Mouse (Mus musculus) lung, postnatal 0 days (tissue): Measurements from ENCODE around the gene Ntrk2. TPM values are rescaled to one million over a fixed set of nuclear protein-coding genes. Genes with fewer than 3 reads are reported as not detected.

Source experiments
- ATAC-seq: fragments of 200-750 bp; cut with Nextera tagmentation; 2 replicates; pipeline ENCODE4 v1.8.0; 2017; ENCODE audit warnings: moderate library complexity
- DNase-seq: peaks from one replicate; pipeline ENCODE4 v3.0.0-alpha.2; 2016; ENCODE audit warnings: low spot score
- H3K27ac ChIP-seq: fragments of 300-500 bp; sonication (generic); 2 replicates; pipeline ENCODE4 v1.5.1; 2014; ENCODE audit warnings: antibody characterized with exemption, mild to moderate bottlenecking, low read length, mixed read lengths
- H3K27me3 ChIP-seq: fragments of 300-500 bp; sonication (generic); replicated peaks from 2 replicates; pipeline ENCODE4 v1.6.1; 2014; ENCODE audit warnings: low read length, mixed read lengths; ENCODE audit not compliant: insufficient read depth
- H3K36me3 ChIP-seq: fragments of 300-500 bp; sonication (generic); 2 replicates; pipeline ENCODE4 v1.6.1; 2014; ENCODE audit warnings: low read length, mixed read lengths; ENCODE audit not compliant: insufficient read depth
- H3K4me1 ChIP-seq: fragments of 300-500 bp; sonication (generic); 2 replicates; pipeline ENCODE4 v1.6.1; 2014; ENCODE audit warnings: antibody characterized with exemption, low read depth, low read length, mixed read lengths; ENCODE audit not compliant: insufficient read depth
- H3K4me2 ChIP-seq: fragments of 300-500 bp; sonication (generic); replicated peaks from 2 replicates; pipeline ENCODE4 v1.6.1; 2014; ENCODE audit warnings: low read depth, mild to moderate bottlenecking, low read length, moderate library complexity, mixed read lengths
- H3K4me3 ChIP-seq: fragments of 300-500 bp; sonication (generic); 2 replicates; pipeline ENCODE4 v1.5.1; 2014; ENCODE audit warnings: low read depth, low read length
- H3K9ac ChIP-seq: fragments of 300-500 bp; sonication (generic); replicated peaks from 2 replicates; pipeline ENCODE4 v1.6.1; 2014; ENCODE audit warnings: low read depth, mild to moderate bottlenecking
- H3K9me3 ChIP-seq: fragments of 300-500 bp; sonication (generic); 2 replicates; pipeline ENCODE4 v1.6.1; 2016; ENCODE audit warnings: low read length, mixed read lengths
- CTCF ChIP-seq: IDR thresholded peaks from 2 replicates; pipeline ENCODE4 v1.5.1; 2016; ENCODE audit warnings: antibody characterized with exemption, mild to moderate bottlenecking
- EP300 ChIP-seq: IDR thresholded peaks from 2 replicates; pipeline ENCODE4 v1.6.1; 2016; ENCODE audit warnings: antibody characterized with exemption, mild to moderate bottlenecking, control low read depth
- WGBS: fragments of 180-500 bp; shearing (Covaris S2); extraction: QIAGEN DNeasy Blood & Tissue Kit; methylation state at CpG from one replicate; pipeline ENCODE4 v1.1.7; 2014; 5-methylcytosine and 5-hydroxymethylcytosine counted together
- polyA plus RNA-seq: library from polyadenylated mRNA; unstranded; fragments of >200 nt; fragmentation: Nextera tagmentation; extraction: Ambion mirVana; gene quantifications from 2 replicates; pipeline ENCODE4 v1.2.1, GENCODE M21; 2015

Ntrk2 gene
- polyA plus RNA-seq, 1 experiment from 2014 or later: 2.9 TPM

- 37% methylated on average over 5 of the region's 5 CpGs for WGBS
- no peaks in the 10 kb centered on the region for H3K36me3 ChIP-seq
Observed at GRCm38 (mm10) chr13:59182630-59183029, 376.3 kb downstream of the Ntrk2 start.

More at GRCm38 (mm10) chr13:59182630-59183029, 376.3 kb downstream of the Ntrk2 start:
- H3K9me3 ChIP-seq: no peaks in the 10 kb centered on the region
- TF ChIP-seq CTCF (peak; percentile 46), EP300 (no peak)
- DNase-seq: no peak
- no peak for ATAC-seq
- H3K4me3 ChIP-seq: no peak overlapping the region
- no peaks in the 10 kb centered on the region for H3K27me3 ChIP-seq
- no peak overlapping the region for H3K4me2 ChIP-seq
- H3K27ac ChIP-seq: no peak overlapping the region
- no peak overlapping the region for H3K9ac ChIP-seq
- no peaks in the 10 kb centered on the region for H3K4me1 ChIP-seq

Other genes with a start within 250 kb of the Ntrk2 start
- gene Slc28a3, start 195.7 kb upstream of the Ntrk2 start, polyA plus RNA-seq: 0.05 and 0.18 TPM in 2 replicates